23 mouse cellular contexts compared by ENCODE assay signal in genomic region chr19:56930029-56930428, GRCm38 (mm10). TPM values are rescaled to one million over a fixed set of nuclear protein-coding genes. Genes with fewer than 3 reads are reported as not detected.
DNase-seq lines count a peak whose midpoint lies in the region; ATAC-seq and TF ChIP-seq lines count a peak whose summit lies in the region.
"Had no signal": no experiment of that assay in that cellular context is flagged by ENCODE, and none has a peak within 500 bp of the region (broad histone marks: within the 10 kb centered on the region; RNA-seq: fewer than 3 reads in every experiment).

No protein-coding gene starts in this region.

- no peak overlapping the region for H3K27ac ChIP-seq in heart, postnatal 0 days (ENCODE audit: low read depth)
- H3K27ac ChIP-seq in liver, adult 2 months (replicated peaks; ENCODE audit: insufficient read depth, low read depth, low read length) = no peak overlapping the region
- H3K27ac ChIP-seq: embryonic facial prominence, embryonic 12.5 days; forebrain, embryonic 15.5 days; hindbrain, embryonic 13.5 days; liver, embryonic 12.5 days; macrophage; midbrain, embryonic 12.5 days; neural tube, embryonic 15.5 days had no signal

- ATAC-seq in heart, postnatal 0 days (ENCODE audit: insufficient read depth, low read depth) = no peak
- ATAC-seq: forebrain, embryonic 15.5 days; intestine, embryonic 16.5 days; liver, embryonic 12.5 days had no signal

- no peaks in the 10 kb centered on the region for H3K36me3 ChIP-seq in heart, postnatal 0 days (replicated peaks; ENCODE audit: control insufficient read depth, insufficient read depth, low read length)
- no peaks in the 10 kb centered on the region for H3K36me3 ChIP-seq in liver, adult 2 months (ENCODE audit: control insufficient read depth, insufficient read depth, low read length)
- H3K36me3 ChIP-seq: embryonic facial prominence, embryonic 12.5 days; forebrain, embryonic 15.5 days; G1E; hindbrain, embryonic 13.5 days; liver, embryonic 12.5 days; midbrain, embryonic 12.5 days; neural tube, embryonic 15.5 days had no signal

- DNase-seq in heart, postnatal 0 days (ENCODE audit: low spot score) = no peak
- no peak for DNase-seq in heart, postnatal 10 days
- no peak for DNase-seq in liver, adult 2 months (ENCODE audit: extremely low read depth, low read depth, low spot score)
- no peak for DNase-seq in liver
- DNase-seq in testis, postnatal 10 days (ENCODE audit: low spot score) = peak; percentile 54
- no peak for DNase-seq in testis, postnatal 14 days (ENCODE audit: low spot score)
- DNase-seq in spleen, postnatal 10 days (ENCODE audit: low spot score in 2 of 2) = no peak
- DNase-seq: kidney, postnatal 4 days; retina, postnatal 1 day; right cerebral cortex, postnatal 4 days had no signal

- H3K4me3 ChIP-seq in heart, postnatal 0 days (ENCODE audit: low read depth, low read length) = no peak overlapping the region
- no peak overlapping the region for H3K4me3 ChIP-seq in liver, adult 2 months (ENCODE audit: insufficient read depth, low read depth, low read length)
- H3K4me3 ChIP-seq: embryonic facial prominence, embryonic 12.5 days; forebrain, embryonic 15.5 days; hindbrain, embryonic 13.5 days; liver, embryonic 12.5 days; midbrain, embryonic 12.5 days; myocyte; neural tube, embryonic 15.5 days had no signal

- H3K9me3 ChIP-seq in heart, postnatal 0 days (replicated peaks; ENCODE audit: control insufficient read depth, low read length) = no peaks in the 10 kb centered on the region
- H3K9me3 ChIP-seq: embryonic facial prominence, embryonic 12.5 days; forebrain, embryonic 15.5 days; G1E; hindbrain, embryonic 13.5 days; liver, embryonic 12.5 days; midbrain, embryonic 12.5 days; neural tube, embryonic 15.5 days had no signal

- TF ChIP-seq EP300 in heart, postnatal 0 days (IDR thresholded peaks at IDR 0.05; ENCODE audit: low read depth) = no peak

- intact Hi-C loops in heart, postnatal 10 days (cut with DNase I) = no loop called here

- TF ChIP-seq CTCF in heart, postnatal 0 days (IDR thresholded peaks at IDR 0.05; ENCODE audit: low read depth) = peak; percentile 23; the same call in 1 of the 2 replicates
- TF ChIP-seq CTCF in liver, adult 2 months (IDR thresholded peaks at IDR 0.05; ENCODE audit: low read depth, low read length) = 0 out of 2 replicates have a peak, but pooled peaks have one; percentile 4

- no peak for TF ChIP-seq POLR2A in liver, adult 2 months (IDR thresholded peaks at IDR 0.05; ENCODE audit: extremely low read depth, insufficient read depth, low read length)

- no peak overlapping the region for H3K9ac ChIP-seq in heart, postnatal 0 days (replicated peaks; ENCODE audit: low read depth, low read length)
- H3K9ac ChIP-seq in liver, adult 2 months (ENCODE audit: low read depth, low read length) = no peak overlapping the region
- H3K9ac ChIP-seq: embryonic facial prominence, embryonic 12.5 days; forebrain, embryonic 15.5 days; hindbrain, embryonic 13.5 days; liver, embryonic 12.5 days; midbrain, embryonic 12.5 days; neural tube, embryonic 15.5 days had no signal

- 72% methylated on average over 9 of the region's 9 CpGs for WGBS in heart, postnatal 0 days
- WGBS in liver, adult 2 months = 76% methylated on average over 9 of the region's 9 CpGs

- H3K79me2 ChIP-seq in liver, adult 2 months (ENCODE audit: control insufficient read depth, insufficient read depth, low read length) = no peaks in the 10 kb centered on the region

- no peak overlapping the region for H3K4me2 ChIP-seq in heart, postnatal 0 days (ENCODE audit: low read depth, low read length)
- H3K4me2 ChIP-seq: embryonic facial prominence, embryonic 12.5 days; forebrain, embryonic 15.5 days; hindbrain, embryonic 13.5 days; liver, embryonic 12.5 days; midbrain, embryonic 12.5 days; neural tube, embryonic 15.5 days had no signal

- H3K27me3 ChIP-seq in heart, postnatal 0 days (ENCODE audit: control insufficient read depth, insufficient read depth, low read length) = no peaks in the 10 kb centered on the region
- H3K27me3 ChIP-seq in liver, adult 2 months (ENCODE audit: control insufficient read depth, insufficient read depth, low read length) = no peaks in the 10 kb centered on the region
- H3K27me3 ChIP-seq: embryonic facial prominence, embryonic 12.5 days; forebrain, embryonic 15.5 days; hindbrain, embryonic 13.5 days; liver, embryonic 12.5 days; midbrain, embryonic 12.5 days; neural tube, embryonic 15.5 days had no signal

- H3K4me1 ChIP-seq in heart, postnatal 0 days (ENCODE audit: control insufficient read depth, insufficient read depth) = no peaks in the 10 kb centered on the region
- H3K4me1 ChIP-seq in liver, adult 2 months (ENCODE audit: control insufficient read depth, insufficient read depth, low read length) = no peaks in the 10 kb centered on the region
- H3K4me1 ChIP-seq: embryonic facial prominence, embryonic 12.5 days; forebrain, embryonic 15.5 days; hindbrain, embryonic 13.5 days; liver, embryonic 12.5 days; midbrain, embryonic 12.5 days; neural tube, embryonic 15.5 days had no signal

RNA-seq across cellular contexts. Expression of gene Vwa2, which starts 56.0 kb away (rescaled TPM):
- total RNA-seq in heart, postnatal 0 days (2014; rRNA removed; ENCODE audit: low replicate concordance) = 0.11 TPM in 1 of 2 replicates, not detected in the other
- polyA plus RNA-seq in heart, postnatal 0 days (2015; fragmentation: Nextera tagmentation; extraction: Ambion mirVana) = not detected in 2 replicates
- total RNA-seq in heart, postnatal 10 days (2021) = not detected
- total RNA-seq in liver, adult 2 months (2014; rRNA removed) = not detected in 2 replicates
- not detected in 2 replicates for polyA plus RNA-seq in liver, adult 2 months (2012; rRNA removed)
- total RNA-seq: G1E; granulocyte monocyte progenitor cell, adult 5-6 weeks; layer of hippocampus, postnatal 25 days; left cerebral cortex, postnatal 36 days had no signal
- polyA plus RNA-seq: G1E, macrophage had no signal
